Mouse (Mus musculus) testis, adult 2 months (tissue): ENCODE data around the gene Tor1a. TPM values are rescaled to one million over a fixed set of nuclear protein-coding genes. Genes with fewer than 3 reads are reported as not detected.
A peak's percentile ranks its signal among the peaks of the same experiment; 100 is the strongest.

ENCODE experiments used
- H3K27ac ChIP-seq: fragments of 200-500 bp; 2 replicates; pipeline ENCODE4 v1.5.1; 2012; ENCODE audit warnings: low read depth, low read length; ENCODE audit not compliant: control insufficient read depth, insufficient read depth
- H3K27me3 ChIP-seq: fragments of 200-500 bp; 2 replicates; pipeline ENCODE4 v1.6.1; 2012; ENCODE audit warnings: mild to moderate bottlenecking, low read length, moderate library complexity; ENCODE audit not compliant: control insufficient read depth, insufficient read depth
- H3K36me3 ChIP-seq: fragments of 200-500 bp; 2 replicates; pipeline ENCODE4 v1.6.1; 2012; ENCODE audit warnings: mild to moderate bottlenecking, low read length; ENCODE audit not compliant: control insufficient read depth, insufficient read depth
- H3K4me1 ChIP-seq: fragments of 200-500 bp; 2 replicates; pipeline ENCODE4 v1.6.1; 2012; ENCODE audit warnings: low read length; ENCODE audit not compliant: control insufficient read depth, insufficient read depth
- H3K4me3 ChIP-seq: fragments of 200-500 bp; 2 replicates; pipeline ENCODE4 v1.5.1; 2012; ENCODE audit warnings: low read depth, mild to moderate bottlenecking, low read length, moderate library complexity, mixed read lengths; ENCODE audit not compliant: control insufficient read depth
- CTCF ChIP-seq: fragments of 200-500 bp; IDR thresholded peaks from 2 replicates; pipeline ENCODE4 v1.5.1; 2012; ENCODE audit warnings: low read depth, mild to moderate bottlenecking, inconsistent platforms, low read length, moderate library complexity; ENCODE audit not compliant: control insufficient read depth, insufficient read depth, insufficient replicate concordance
- POLR2A ChIP-seq: fragments of 200-500 bp; IDR thresholded peaks from 2 replicates; pipeline ENCODE4 v1.6.1; 2012; ENCODE audit warnings: low read depth, mild to moderate bottlenecking, inconsistent platforms, low read length, moderate library complexity; ENCODE audit not compliant: control insufficient read depth
- polyA plus RNA-seq: library from polyadenylated mRNA; depleted of rRNA; stranded (reverse); fragments of >200 nt; gene quantifications from 2 replicates; pipeline ENCODE4 v1.2.3, GENCODE M21; 2012

Gene Tor1a
- polyA plus RNA-seq, 1 experiment: 11.1 TPM

- Histone ChIP-seq H3K27me3 (no peaks in the 10 kb centered on the region), H3K4me1 (peaks cover 7% of the 10 kb centered on the region), H3K27ac (no peak overlapping the region), H3K36me3 (peaks cover 3% of the 10 kb centered on the region; the same call in 1 of the 2 replicates), H3K4me3 (peak overlapping the region; percentile 98)
- TF ChIP-seq POLR2A: no peak
- no peak for TF ChIP-seq CTCF
These were observed 907 bp downstream of the Tor1a start for GRCm38 (mm10) chr2:30966826-30967225.

- Histone ChIP-seq H3K4me1 (peaks cover 7% of the 10 kb centered on the region), H3K27ac (no peak overlapping the region), H3K36me3 (peaks cover 5% of the 10 kb centered on the region; the same call in 1 of the 2 replicates), H3K4me3 (no peak overlapping the region), H3K27me3 (no peaks in the 10 kb centered on the region)
- no peak for TF ChIP-seq CTCF
- TF ChIP-seq POLR2A: no peak
These were observed 2.1 kb downstream of the Tor1a start for GRCm38 (mm10) chr2:30965627-30966026.

- Histone ChIP-seq H3K4me1 (peaks cover 7% of the 10 kb centered on the region), H3K4me3 (no peak overlapping the region), H3K27ac (no peak overlapping the region), H3K27me3 (no peaks in the 10 kb centered on the region), H3K36me3 (peaks cover 6% of the 10 kb centered on the region; the same call in 1 of the 2 replicates)
- TF ChIP-seq CTCF (no peak), POLR2A (no peak)
These were observed 5.0 kb downstream of the Tor1a start for GRCm38 (mm10) chr2:30962570-30963254.

DNA sequence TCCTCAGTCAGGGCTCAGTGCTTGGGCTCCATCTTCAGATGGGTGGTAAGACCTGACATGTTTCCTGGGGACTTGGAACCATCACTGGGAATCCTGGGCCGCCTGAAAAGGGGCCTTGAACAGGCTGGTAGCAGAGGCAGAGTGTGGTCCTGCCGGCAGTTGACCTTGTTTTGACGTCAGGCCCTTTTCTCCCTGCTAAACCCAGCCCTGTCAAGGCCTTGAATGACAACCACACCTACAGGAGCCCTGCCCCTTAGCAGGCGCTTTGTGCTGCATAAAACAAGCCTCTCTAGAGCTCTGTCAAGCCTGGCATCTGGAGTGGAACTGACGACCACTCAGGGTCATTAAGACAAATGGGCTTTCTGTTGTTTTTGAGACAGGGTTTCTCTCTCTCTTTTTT lies 7.9 kb downstream of the Tor1a start:
- H3K4me3 ChIP-seq: no peak overlapping the region
- H3K27me3 ChIP-seq: no peaks in the 10 kb centered on the region
- H3K27ac ChIP-seq: no peak overlapping the region
- no peaks in the 10 kb centered on the region for H3K4me1 ChIP-seq
- TF ChIP-seq POLR2A (no peak), CTCF (no peak)
- peaks cover 5% of the 10 kb centered on the region for H3K36me3 ChIP-seq

DNA sequence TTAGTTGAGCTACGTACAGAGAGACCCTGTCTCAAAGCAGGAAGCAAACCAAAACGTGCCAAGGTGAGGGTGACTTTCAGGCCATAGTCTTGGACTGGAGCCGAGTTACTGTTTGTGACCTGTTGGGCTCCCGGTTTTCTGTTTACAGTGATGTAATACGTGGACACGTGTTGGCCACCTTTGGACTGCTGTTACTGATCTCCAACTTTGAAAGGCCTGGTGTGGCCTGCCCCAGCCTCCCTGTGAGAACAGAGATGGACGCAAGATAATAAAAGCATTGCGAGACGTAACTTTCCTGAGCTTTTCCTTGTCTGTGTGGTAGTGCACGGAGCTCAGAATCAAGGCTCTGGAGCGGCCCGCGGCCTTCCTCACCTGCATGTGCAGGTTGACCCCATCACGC lies 9.0 kb downstream of the Tor1a start:
- H3K4me3 ChIP-seq: no peak overlapping the region
- no peak overlapping the region for H3K27ac ChIP-seq
- peaks cover 1% of the 10 kb centered on the region; the same call in 1 of the 2 replicates for H3K4me1 ChIP-seq
- TF ChIP-seq CTCF: no peak
- TF ChIP-seq POLR2A: no peak
- peaks cover 5% of the 10 kb centered on the region for H3K36me3 ChIP-seq
- no peaks in the 10 kb centered on the region for H3K27me3 ChIP-seq

- no peak for TF ChIP-seq POLR2A
- no peak for TF ChIP-seq CTCF
- Histone ChIP-seq H3K4me1 (peaks cover 6% of the 10 kb centered on the region), H3K27me3 (no peaks in the 10 kb centered on the region), H3K4me3 (no peak overlapping the region), H3K36me3 (peaks cover 4% of the 10 kb centered on the region), H3K27ac (no peak overlapping the region)
These were observed 10.2 kb downstream of the Tor1a start for GRCm38 (mm10) chr2:30957511-30957910.

- Histone ChIP-seq H3K27ac (no peak overlapping the region), H3K27me3 (no peaks in the 10 kb centered on the region), H3K4me1 (peaks cover 10% of the 10 kb centered on the region), H3K36me3 (peaks cover 1% of the 10 kb centered on the region), H3K4me3 (no peak overlapping the region)
- TF ChIP-seq CTCF (no peak), POLR2A (no peak)
These were observed 12.9 kb downstream of the Tor1a start for GRCm38 (mm10) chr2:30954797-30955196.
